8 mouse cellular contexts compared by ENCODE assay signal in the genomic region with DNA sequence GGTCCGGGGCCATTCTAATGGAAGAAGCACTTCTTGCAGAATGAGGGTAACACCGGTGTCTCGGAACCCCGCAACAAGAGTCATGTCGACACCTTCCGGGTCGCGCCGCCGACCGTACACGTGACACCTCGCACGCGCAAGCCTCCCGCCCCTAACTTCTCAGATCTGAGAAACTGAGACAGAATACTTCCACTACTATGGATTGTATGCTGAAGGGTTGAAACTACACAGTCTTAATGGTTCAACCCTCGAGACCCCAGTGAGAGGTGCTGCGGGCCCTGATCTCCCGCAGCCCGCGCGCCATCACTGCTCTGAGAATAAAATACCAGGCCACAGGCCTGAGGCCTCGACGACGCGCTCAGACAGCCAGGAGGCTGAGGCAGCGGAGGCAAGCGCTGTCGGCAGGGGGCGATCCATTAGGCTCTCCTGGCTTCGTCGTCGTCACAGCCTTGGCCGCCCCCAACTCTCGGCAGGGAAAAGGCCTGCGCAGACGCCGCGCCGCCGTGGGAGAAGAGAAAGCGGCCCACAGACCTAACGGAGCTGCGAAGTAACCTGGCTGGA. TPM values are rescaled to one million over a fixed set of nuclear protein-coding genes. Genes with fewer than 3 reads are reported as not detected.
A peak's percentile ranks its signal among the peaks of the same experiment; 100 is the strongest.
DNase-seq lines count a peak whose midpoint lies in the region; ATAC-seq and TF ChIP-seq lines count a peak whose summit lies in the region.

No protein-coding gene starts in this region.

- peaks cover 45% of the 10 kb centered on the region for H3K36me3 ChIP-seq in E14TG2a.4 (ENCODE audit: insufficient read depth, low read length)
- no peaks in the 10 kb centered on the region for H3K36me3 ChIP-seq in forebrain, embryonic 11.5 days (ENCODE audit: control insufficient read depth, insufficient read depth, low read length)
- 0 out of 2 replicates have a peak, but pooled peaks cover 3% of the 10 kb centered on the region for H3K36me3 ChIP-seq in heart, postnatal 0 days (replicated peaks; ENCODE audit: control insufficient read depth, insufficient read depth, low read length)
- peaks cover 13% of the 10 kb centered on the region for H3K36me3 ChIP-seq in liver, postnatal 0 days (replicated peaks; ENCODE audit: insufficient read depth, low read length)
- H3K36me3 ChIP-seq in neural tube, embryonic 15.5 days = no peaks in the 10 kb centered on the region
- no peaks in the 10 kb centered on the region for H3K36me3 ChIP-seq in thymus, adult 2 months (ENCODE audit: control insufficient read depth, insufficient read depth, low read length)

- no peak for TF ChIP-seq POLR2A in brain, embryonic 14.5 days (IDR thresholded peaks at IDR 0.05; ENCODE audit: borderline replicate concordance, extremely low read depth, insufficient read depth, insufficient read length, poor library complexity, severe bottlenecking)
- TF ChIP-seq POLR2A in thymus, adult 2 months (IDR thresholded peaks at IDR 0.05; ENCODE audit: control insufficient read depth, extremely low read depth, insufficient read depth, low read length, poor library complexity) = no peak

- peaks cover 43% of the 10 kb centered on the region for H3K4me1 ChIP-seq in E14TG2a.4 (replicated peaks; ENCODE audit: low read depth, low read length)
- peaks cover 10% of the 10 kb centered on the region for H3K4me1 ChIP-seq in forebrain, embryonic 11.5 days (replicated peaks; ENCODE audit: control insufficient read depth, insufficient read depth, low read length)
- peaks cover 35% of the 10 kb centered on the region for H3K4me1 ChIP-seq in heart, postnatal 0 days (ENCODE audit: control insufficient read depth, insufficient read depth)
- H3K4me1 ChIP-seq in liver, postnatal 0 days (ENCODE audit: insufficient read depth) = peaks cover 38% of the 10 kb centered on the region
- peaks cover 45% of the 10 kb centered on the region for H3K4me1 ChIP-seq in neural tube, embryonic 15.5 days
- no peaks in the 10 kb centered on the region; the same call in 1 of the 2 replicates for H3K4me1 ChIP-seq in thymus, adult 2 months (replicated peaks; ENCODE audit: control insufficient read depth, insufficient read depth, low read length)

- peak; percentile 89 for DNase-seq in brain, embryonic 14.5 days (ENCODE audit: low read depth)
- peak; percentile 78 for DNase-seq in forebrain, embryonic 11.5 days (ENCODE audit: low spot score)
- DNase-seq in heart, postnatal 0 days (ENCODE audit: low spot score) = peak; percentile 35
- peak; percentile 75 for DNase-seq in layer of hippocampus, adult 11-12 months (ENCODE audit: low spot score)
- DNase-seq in liver, postnatal 0 days = peak; percentile 81
- DNase-seq in thymus, adult 2 months = peak; percentile 74

- H3K27me3 ChIP-seq in E14TG2a.4 (ENCODE audit: insufficient read depth, low read length) = no peaks in the 10 kb centered on the region
- H3K27me3 ChIP-seq in forebrain, embryonic 11.5 days (ENCODE audit: control insufficient read depth, insufficient read depth, low read length) = no peaks in the 10 kb centered on the region
- H3K27me3 ChIP-seq in heart, postnatal 0 days (ENCODE audit: control insufficient read depth, insufficient read depth, low read length) = no peaks in the 10 kb centered on the region
- H3K27me3 ChIP-seq in liver, postnatal 0 days (ENCODE audit: insufficient read depth, low read length) = no peaks in the 10 kb centered on the region
- no peaks in the 10 kb centered on the region for H3K27me3 ChIP-seq in neural tube, embryonic 15.5 days (replicated peaks)
- H3K27me3 ChIP-seq in thymus, adult 2 months (ENCODE audit: control insufficient read depth, insufficient read depth, low read length) = no peaks in the 10 kb centered on the region

- peak overlapping the region; percentile 96 for H3K4me2 ChIP-seq in forebrain, embryonic 11.5 days (ENCODE audit: low read depth, low read length, severe bottlenecking)
- H3K4me2 ChIP-seq in heart, postnatal 0 days (ENCODE audit: low read depth, low read length) = peak overlapping the region; percentile 95
- H3K4me2 ChIP-seq in liver, postnatal 0 days (ENCODE audit: low read depth, low read length) = peak overlapping the region; percentile 94
- peak overlapping the region; percentile 92 for H3K4me2 ChIP-seq in neural tube, embryonic 15.5 days

- WGBS in forebrain, embryonic 11.5 days = under 1% methylated on average over 44 of the region's 44 CpGs
- WGBS in heart, postnatal 0 days = under 1% methylated on average over 44 of the region's 44 CpGs
- under 1% methylated on average over 44 of the region's 44 CpGs for WGBS in liver, postnatal 0 days (ENCODE audit: insufficient replicate concordance)
- under 1% methylated on average over 40 of the region's 44 CpGs for WGBS in neural tube, embryonic 15.5 days
- WGBS in thymus, adult 2 months = under 1% methylated on average over 41 of the region's 44 CpGs

- no peak for TF ChIP-seq CTCF in E14TG2a.4 (conservative IDR thresholded peaks at IDR 0.05; ENCODE audit: low read length)
- TF ChIP-seq CTCF in brain, embryonic 14.5 days (IDR thresholded peaks at IDR 0.05; ENCODE audit: borderline replicate concordance, extremely low read depth, insufficient read depth, insufficient read length) = peak; percentile 53; the same call in 1 of the 2 replicates
- TF ChIP-seq CTCF in heart, postnatal 0 days (IDR thresholded peaks at IDR 0.05; ENCODE audit: low read depth) = peak; percentile 39
- peak; percentile 64 for TF ChIP-seq CTCF in liver, postnatal 0 days (IDR thresholded peaks at IDR 0.05; ENCODE audit: low read depth)
- TF ChIP-seq CTCF in thymus, adult 2 months (IDR thresholded peaks at IDR 0.05; ENCODE audit: borderline replicate concordance, control insufficient read depth, extremely low read depth, insufficient read depth, low read length, poor library complexity) = 0 out of 2 replicates have a peak, but pooled peaks have one; percentile 31

- H3K9ac ChIP-seq in forebrain, embryonic 11.5 days (ENCODE audit: low read length) = peak overlapping the region; percentile 99
- peak overlapping the region; percentile 98 for H3K9ac ChIP-seq in heart, postnatal 0 days (replicated peaks; ENCODE audit: low read depth, low read length)
- peak overlapping the region; percentile 81 for H3K9ac ChIP-seq in liver, postnatal 0 days (replicated peaks)
- peak overlapping the region; percentile 89 for H3K9ac ChIP-seq in neural tube, embryonic 15.5 days (replicated peaks)

- no peak for TF ChIP-seq EP300 in heart, postnatal 0 days (IDR thresholded peaks at IDR 0.05; ENCODE audit: low read depth)
- no peak for TF ChIP-seq EP300 in liver, postnatal 0 days (IDR thresholded peaks at IDR 0.05; ENCODE audit: low read depth)

- ATAC-seq in forebrain, embryonic 11.5 days (replicated peaks; ENCODE audit: low FRiP score) = peak; percentile 83
- ATAC-seq in heart, postnatal 0 days (ENCODE audit: insufficient read depth, low read depth) = peak; percentile 66
- ATAC-seq in liver, postnatal 0 days = peak; percentile 73
- ATAC-seq in neural tube, embryonic 15.5 days (ENCODE audit: low FRiP score) = peak; percentile 88

- H3K4me3 ChIP-seq in E14TG2a.4 (replicated peaks; ENCODE audit: low read length) = peak overlapping the region; percentile 96
- H3K4me3 ChIP-seq in forebrain, embryonic 11.5 days (ENCODE audit: low read depth, low read length) = peak overlapping the region; percentile 64
- H3K4me3 ChIP-seq in heart, postnatal 0 days (ENCODE audit: low read depth, low read length) = peak overlapping the region; percentile 89
- peak overlapping the region; percentile 60 for H3K4me3 ChIP-seq in liver, postnatal 0 days (ENCODE audit: low read depth, low read length)
- H3K4me3 ChIP-seq in neural tube, embryonic 15.5 days (replicated peaks) = peak overlapping the region; percentile 93
- peak overlapping the region; percentile 73 for H3K4me3 ChIP-seq in thymus, adult 2 months (ENCODE audit: control insufficient read depth, insufficient read depth, low read length)

- H3K27ac ChIP-seq in forebrain, embryonic 11.5 days (ENCODE audit: low read depth, low read length) = peak overlapping the region; percentile 78
- peak overlapping the region; percentile 98 for H3K27ac ChIP-seq in heart, postnatal 0 days (ENCODE audit: low read depth)
- H3K27ac ChIP-seq in liver, postnatal 0 days (ENCODE audit: low read depth) = peak overlapping the region; percentile 84
- H3K27ac ChIP-seq in neural tube, embryonic 15.5 days (replicated peaks) = peak overlapping the region; percentile 98
- peak overlapping the region; percentile 50 for H3K27ac ChIP-seq in thymus, adult 2 months (ENCODE audit: control insufficient read depth, insufficient read depth, low read length)

- no peaks in the 10 kb centered on the region for H3K9me3 ChIP-seq in E14TG2a.4 (ENCODE audit: low read length)
- H3K9me3 ChIP-seq in forebrain, embryonic 11.5 days (ENCODE audit: control insufficient read depth, low read length) = no peaks in the 10 kb centered on the region
- no peaks in the 10 kb centered on the region for H3K9me3 ChIP-seq in heart, postnatal 0 days (replicated peaks; ENCODE audit: control insufficient read depth, low read length)
- no peaks in the 10 kb centered on the region for H3K9me3 ChIP-seq in liver, postnatal 0 days (ENCODE audit: low read length)
- H3K9me3 ChIP-seq in neural tube, embryonic 15.5 days (replicated peaks) = no peaks in the 10 kb centered on the region

RNA-seq across cellular contexts. Expression of a gene that starts 1.9 kb away (rescaled TPM):
- polyA plus RNA-seq in brain, embryonic 14.5 days (2012; rRNA removed) = 206 and 243 TPM in 2 replicates
- polyA plus RNA-seq in forebrain, embryonic 11.5 days (2014; fragmentation: Nextera tagmentation; extraction: Ambion mirVana) = 574 and 590 TPM in 2 replicates
- total RNA-seq in heart, postnatal 0 days (2014; rRNA removed; ENCODE audit: low replicate concordance) = 47.1 and 54.3 TPM in 2 replicates
- 139 and 151 TPM in 2 replicates for polyA plus RNA-seq in heart, postnatal 0 days (2015; fragmentation: Nextera tagmentation; extraction: Ambion mirVana)
- 91.9 and 96.6 TPM in 2 replicates for polyA plus RNA-seq in liver, postnatal 0 days (2015; fragmentation: Nextera tagmentation; extraction: Ambion mirVana)
- 161 and 203 TPM in 2 replicates for polyA plus RNA-seq in neural tube, embryonic 15.5 days (2015; fragmentation: Nextera tagmentation; extraction: Ambion mirVana)
- 217 and 220 TPM in 2 replicates for polyA plus RNA-seq in thymus, adult 2 months (2012; rRNA removed)

RNA-seq across cellular contexts. Expression of a gene that starts 33.7 kb away (rescaled TPM):
- polyA plus RNA-seq in brain, embryonic 14.5 days (2012; rRNA removed) = 59.3 and 65.7 TPM in 2 replicates
- polyA plus RNA-seq in forebrain, embryonic 11.5 days (2014; fragmentation: Nextera tagmentation; extraction: Ambion mirVana) = 39.3 and 40.1 TPM in 2 replicates
- 117 and 124 TPM in 2 replicates for total RNA-seq in heart, postnatal 0 days (2014; rRNA removed; ENCODE audit: low replicate concordance)
- polyA plus RNA-seq in heart, postnatal 0 days (2015; fragmentation: Nextera tagmentation; extraction: Ambion mirVana) = 87.6 and 88.5 TPM in 2 replicates
- 137 and 144 TPM in 2 replicates for polyA plus RNA-seq in liver, postnatal 0 days (2015; fragmentation: Nextera tagmentation; extraction: Ambion mirVana)
- polyA plus RNA-seq in neural tube, embryonic 15.5 days (2015; fragmentation: Nextera tagmentation; extraction: Ambion mirVana) = 77.4 and 81.5 TPM in 2 replicates
- 119 and 120 TPM in 2 replicates for polyA plus RNA-seq in thymus, adult 2 months (2012; rRNA removed)

RNA-seq across cellular contexts. Expression of a gene that starts 46.9 kb away (rescaled TPM):
- polyA plus RNA-seq in brain, embryonic 14.5 days (2012; rRNA removed) = 0.76 and 0.82 TPM in 2 replicates
- polyA plus RNA-seq in forebrain, embryonic 11.5 days (2014; fragmentation: Nextera tagmentation; extraction: Ambion mirVana) = 0.61 and 1.2 TPM in 2 replicates
- total RNA-seq in heart, postnatal 0 days (2014; rRNA removed; ENCODE audit: low replicate concordance) = not detected in 2 replicates
- 0.08 and 0.29 TPM in 2 replicates for polyA plus RNA-seq in heart, postnatal 0 days (2015; fragmentation: Nextera tagmentation; extraction: Ambion mirVana)
- polyA plus RNA-seq in liver, postnatal 0 days (2015; fragmentation: Nextera tagmentation; extraction: Ambion mirVana) = 5.7 TPM in 2 replicates
- polyA plus RNA-seq in neural tube, embryonic 15.5 days (2015; fragmentation: Nextera tagmentation; extraction: Ambion mirVana) = 0.61 TPM in 1 of 2 replicates, not detected in the other
- 0.53 and 1.5 TPM in 2 replicates for polyA plus RNA-seq in thymus, adult 2 months (2012; rRNA removed)

RNA-seq across cellular contexts. Expression of a gene that starts 55.9 kb away (rescaled TPM):
- polyA plus RNA-seq in brain, embryonic 14.5 days (2012; rRNA removed) = 120 and 156 TPM in 2 replicates
- polyA plus RNA-seq in forebrain, embryonic 11.5 days (2014; fragmentation: Nextera tagmentation; extraction: Ambion mirVana) = 71.8 and 85.4 TPM in 2 replicates
- total RNA-seq in heart, postnatal 0 days (2014; rRNA removed; ENCODE audit: low replicate concordance) = 29.0 and 39.9 TPM in 2 replicates
- polyA plus RNA-seq in heart, postnatal 0 days (2015; fragmentation: Nextera tagmentation; extraction: Ambion mirVana) = 20.3 and 21.4 TPM in 2 replicates
- polyA plus RNA-seq in liver, postnatal 0 days (2015; fragmentation: Nextera tagmentation; extraction: Ambion mirVana) = 13.7 and 14.3 TPM in 2 replicates
- polyA plus RNA-seq in neural tube, embryonic 15.5 days (2015; fragmentation: Nextera tagmentation; extraction: Ambion mirVana) = 56.1 and 62.3 TPM in 2 replicates
- 145 and 152 TPM in 2 replicates for polyA plus RNA-seq in thymus, adult 2 months (2012; rRNA removed)

Comparison
In these comparisons a context has a peak if more than half of its experiments do, and no peak if none do; other contexts are left out.
1. Peak in every context shown above with its lines: DNase-seq, ATAC-seq, H3K4me3 ChIP-seq and H3K27ac ChIP-seq.
2. DNase-seq: peak in every context shown above with its lines; median percentile 89 in brain, embryonic 14.5 days; 81 in liver, postnatal 0 days; 78 in forebrain, embryonic 11.5 days; 75 in layer of hippocampus, adult 11-12 months; 74 in thymus, adult 2 months; 35 in heart, postnatal 0 days.